ENCODE assay signal across 15 mouse cellular contexts in genomic region chr2:106731478-106731877, GRCm38 (mm10). TPM values are rescaled to one million over a fixed set of nuclear protein-coding genes. Genes with fewer than 3 reads are reported as not detected.
DNase-seq lines count a peak whose midpoint lies in the region; ATAC-seq and TF ChIP-seq lines count a peak whose summit lies in the region.
"Had no signal": no experiment of that assay in that cellular context is flagged by ENCODE, and none has a peak within 500 bp of the region (broad histone marks: within the 10 kb centered on the region; RNA-seq: fewer than 3 reads in every experiment).

No protein-coding gene starts in this region.

- no peak for ATAC-seq in forebrain, postnatal 0 days
- no peak for ATAC-seq in forebrain, embryonic 13.5 days
- ATAC-seq in forebrain, embryonic 16.5 days = no peak
- no peak for ATAC-seq in midbrain, embryonic 11.5 days (ENCODE audit: low FRiP score)

- no peak overlapping the region for H3K9ac ChIP-seq in forebrain, postnatal 0 days
- no peak overlapping the region for H3K9ac ChIP-seq in forebrain, embryonic 13.5 days
- H3K9ac ChIP-seq in forebrain, embryonic 16.5 days (replicated peaks; ENCODE audit: low read depth, low read length) = no peak overlapping the region
- no peak overlapping the region for H3K9ac ChIP-seq in midbrain, embryonic 11.5 days (ENCODE audit: low read length)
- H3K9ac ChIP-seq: heart, embryonic 12.5 days; hindbrain, embryonic 15.5 days had no signal

- H3K9me3 ChIP-seq in forebrain, postnatal 0 days (ENCODE audit: low read length) = no peaks in the 10 kb centered on the region
- H3K9me3 ChIP-seq in forebrain, embryonic 13.5 days (replicated peaks) = no peaks in the 10 kb centered on the region
- H3K9me3 ChIP-seq in forebrain, embryonic 16.5 days (ENCODE audit: control insufficient read depth, low read length) = no peaks in the 10 kb centered on the region
- H3K9me3 ChIP-seq in midbrain, embryonic 11.5 days (ENCODE audit: control insufficient read depth, low read length) = no peaks in the 10 kb centered on the region
- H3K9me3 ChIP-seq: embryonic facial prominence, embryonic 10.5 days; heart, embryonic 12.5 days; hindbrain, embryonic 15.5 days had no signal

- H3K27ac ChIP-seq in forebrain, postnatal 0 days (ENCODE audit: low read depth, low read length) = 0 out of 2 replicates have a peak overlapping the region, but pooled peaks have one; percentile 11
- H3K27ac ChIP-seq in forebrain, embryonic 13.5 days = no peak overlapping the region
- H3K27ac ChIP-seq in forebrain, embryonic 16.5 days (ENCODE audit: low read length) = no peak overlapping the region
- H3K27ac ChIP-seq in midbrain, embryonic 11.5 days (ENCODE audit: low read depth, low read length) = no peak overlapping the region
- H3K27ac ChIP-seq: embryonic facial prominence, embryonic 10.5 days; hindbrain, embryonic 15.5 days had no signal

- H3K36me3 ChIP-seq in forebrain, postnatal 0 days (ENCODE audit: insufficient read depth) = peaks cover 3% of the 10 kb centered on the region; the same call in 1 of the 2 replicates
- peaks cover 24% of the 10 kb centered on the region for H3K36me3 ChIP-seq in forebrain, embryonic 13.5 days (ENCODE audit: poor library complexity, severe bottlenecking)
- no peaks in the 10 kb centered on the region for H3K36me3 ChIP-seq in forebrain, embryonic 16.5 days (ENCODE audit: control insufficient read depth, insufficient read depth)
- no peaks in the 10 kb centered on the region for H3K36me3 ChIP-seq in midbrain, embryonic 11.5 days (ENCODE audit: control insufficient read depth, insufficient read depth, low read length)
- H3K36me3 ChIP-seq: hindbrain, embryonic 15.5 days had no signal

- DNase-seq in forebrain, postnatal 0 days = no peak
- peak; percentile 73 for DNase-seq in adrenal gland, adult 2 months
- peak; percentile 26 for DNase-seq in adrenal gland, postnatal 25 days
- DNase-seq in B cell, adult 2 months = no peak
- DNase-seq in midbrain, embryonic 11.5 days (ENCODE audit: low spot score, missing footprints) = no peak
- DNase-seq: cerebellum, adult 2 months; cerebellum, postnatal 10 days; gastrocnemius, postnatal 10 days; kidney, adult 8-10 months had no signal

- H3K4me2 ChIP-seq in forebrain, postnatal 0 days (ENCODE audit: low read depth) = no peak overlapping the region
- no peak overlapping the region for H3K4me2 ChIP-seq in forebrain, embryonic 13.5 days
- H3K4me2 ChIP-seq in forebrain, embryonic 16.5 days (ENCODE audit: low read length) = no peak overlapping the region
- no peak overlapping the region for H3K4me2 ChIP-seq in midbrain, embryonic 11.5 days
- H3K4me2 ChIP-seq: heart, embryonic 12.5 days; hindbrain, embryonic 15.5 days had no signal

- H3K4me3 ChIP-seq in forebrain, postnatal 0 days (ENCODE audit: low read depth, low read length) = no peak overlapping the region
- no peak overlapping the region for H3K4me3 ChIP-seq in forebrain, embryonic 13.5 days
- no peak overlapping the region for H3K4me3 ChIP-seq in forebrain, embryonic 16.5 days (replicated peaks; ENCODE audit: low read length)
- H3K4me3 ChIP-seq in midbrain, embryonic 11.5 days (ENCODE audit: low read depth, low read length) = no peak overlapping the region
- H3K4me3 ChIP-seq: embryonic facial prominence, embryonic 10.5 days; heart, embryonic 12.5 days; hindbrain, embryonic 15.5 days had no signal

- H3K4me1 ChIP-seq in forebrain, postnatal 0 days (ENCODE audit: insufficient read depth) = 0 out of 2 replicates have a peak, but pooled peaks cover 4% of the 10 kb centered on the region
- peaks cover 70% of the 10 kb centered on the region for H3K4me1 ChIP-seq in forebrain, embryonic 13.5 days
- H3K4me1 ChIP-seq in forebrain, embryonic 16.5 days (replicated peaks; ENCODE audit: control insufficient read depth, insufficient read depth, low read length) = peaks cover 35% of the 10 kb centered on the region
- H3K4me1 ChIP-seq in midbrain, embryonic 11.5 days (ENCODE audit: control insufficient read depth, insufficient read depth, low read length) = no peaks in the 10 kb centered on the region; the same call in 1 of the 2 replicates

- TF ChIP-seq CTCF in forebrain, postnatal 0 days (IDR thresholded peaks at IDR 0.05; ENCODE audit: low read depth) = no peak

- H3K27me3 ChIP-seq in forebrain, postnatal 0 days (ENCODE audit: insufficient read depth, low read length) = no peaks in the 10 kb centered on the region
- H3K27me3 ChIP-seq in forebrain, embryonic 13.5 days = no peaks in the 10 kb centered on the region
- no peaks in the 10 kb centered on the region for H3K27me3 ChIP-seq in forebrain, embryonic 16.5 days (replicated peaks; ENCODE audit: control insufficient read depth, insufficient read depth, low read length)
- H3K27me3 ChIP-seq in midbrain, embryonic 11.5 days (ENCODE audit: control insufficient read depth, insufficient read depth, low read length) = no peaks in the 10 kb centered on the region
- H3K27me3 ChIP-seq: CH12.LX; heart, embryonic 12.5 days; hindbrain, embryonic 15.5 days had no signal

- 89% methylated on average over 4 of the region's 4 CpGs for WGBS in forebrain, postnatal 0 days
- WGBS in forebrain, embryonic 13.5 days = 86% methylated on average over 4 of the region's 4 CpGs
- 83% methylated on average over 4 of the region's 4 CpGs for WGBS in forebrain, embryonic 16.5 days
- 95% methylated on average over 4 of the region's 4 CpGs for WGBS in midbrain, embryonic 11.5 days

RNA-seq across cellular contexts. Expression of gene Mpped2, which starts 38.4 kb away (rescaled TPM):
- total RNA-seq in forebrain, postnatal 0 days (2014; rRNA removed) = 63.6 and 65.4 TPM in 2 replicates
- polyA plus RNA-seq in forebrain, postnatal 0 days (2015; fragmentation: Nextera tagmentation; extraction: Ambion mirVana) = 104 TPM in 2 replicates
- polyA plus RNA-seq in forebrain, embryonic 13.5 days (2015; fragmentation: Nextera tagmentation; extraction: Ambion mirVana) = 180 and 197 TPM in 2 replicates
- total RNA-seq in adrenal gland, adult 2 months (2021) = 10 to 100 TPM; 28.3 to 29.9 TPM
- 20.6 and 23.0 TPM in 2 replicates for polyA plus RNA-seq in adrenal gland, adult 2 months (2012; rRNA removed)
- 39.5 and 47.2 TPM in 2 replicates for total RNA-seq in adrenal gland, postnatal 25 days (2021)
- 187 and 199 TPM in 2 replicates for polyA plus RNA-seq in forebrain, embryonic 16.5 days (2015; fragmentation: Nextera tagmentation; extraction: Ambion mirVana)
- 43.7 and 43.9 TPM in 2 replicates for polyA plus RNA-seq in midbrain, embryonic 11.5 days (2014; fragmentation: Nextera tagmentation; extraction: Ambion mirVana)
- total RNA-seq: CH12.LX had no signal

Comparison
In these comparisons a context has a peak if more than half of its experiments do, and no peak if none do; other contexts are left out.
1. DNase-seq: peak in adrenal gland, adult 2 months (single experiment) and adrenal gland, postnatal 25 days (single experiment); none in forebrain, postnatal 0 days (single experiment), B cell, adult 2 months (0 of 2) and midbrain, embryonic 11.5 days (single experiment).